Mouse (Mus musculus): ENCODE results near the gene Cdc14a.

DNA sequence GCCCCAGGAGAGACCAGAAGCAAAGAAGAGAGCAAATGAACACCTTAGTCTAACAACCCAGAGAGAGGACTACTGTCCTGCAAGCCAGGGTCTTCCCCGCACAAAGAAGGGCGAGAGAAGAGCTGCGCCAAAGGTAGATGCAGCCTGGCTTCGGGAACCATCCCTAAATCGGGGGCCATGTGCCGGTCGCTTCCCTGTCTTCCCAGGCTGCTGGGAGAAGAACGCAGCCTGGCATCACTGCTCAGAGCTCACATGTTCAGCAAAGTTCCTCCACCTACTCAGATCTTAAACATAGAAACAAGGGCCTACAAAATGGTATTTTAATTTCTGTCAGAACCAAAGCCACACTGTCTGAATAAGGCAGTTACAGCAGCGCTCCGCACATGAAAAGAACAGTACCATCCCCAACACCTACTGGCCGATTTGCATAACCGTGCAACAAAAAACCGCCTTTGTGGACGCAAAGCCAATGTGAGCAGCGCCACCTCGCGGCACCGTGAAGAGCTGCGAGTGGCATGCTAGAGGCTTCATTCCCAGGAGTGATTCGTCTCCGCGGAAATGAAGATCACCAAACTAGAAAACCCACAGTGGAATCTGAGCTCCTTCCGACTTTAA is 96.7 kb downstream of the Cdc14a start:
- peak; percentile 94 for TF ChIP-seq CTCF (conservative IDR thresholded peaks at IDR 0.05; ENCODE audit: low read length)
- TF ChIP-seq NANOG (IDR thresholded peaks at IDR 0.05; ENCODE audit: borderline replicate concordance, low read length): no peak

All from E14TG2a.4 (cell line).